In the genomic region with DNA sequence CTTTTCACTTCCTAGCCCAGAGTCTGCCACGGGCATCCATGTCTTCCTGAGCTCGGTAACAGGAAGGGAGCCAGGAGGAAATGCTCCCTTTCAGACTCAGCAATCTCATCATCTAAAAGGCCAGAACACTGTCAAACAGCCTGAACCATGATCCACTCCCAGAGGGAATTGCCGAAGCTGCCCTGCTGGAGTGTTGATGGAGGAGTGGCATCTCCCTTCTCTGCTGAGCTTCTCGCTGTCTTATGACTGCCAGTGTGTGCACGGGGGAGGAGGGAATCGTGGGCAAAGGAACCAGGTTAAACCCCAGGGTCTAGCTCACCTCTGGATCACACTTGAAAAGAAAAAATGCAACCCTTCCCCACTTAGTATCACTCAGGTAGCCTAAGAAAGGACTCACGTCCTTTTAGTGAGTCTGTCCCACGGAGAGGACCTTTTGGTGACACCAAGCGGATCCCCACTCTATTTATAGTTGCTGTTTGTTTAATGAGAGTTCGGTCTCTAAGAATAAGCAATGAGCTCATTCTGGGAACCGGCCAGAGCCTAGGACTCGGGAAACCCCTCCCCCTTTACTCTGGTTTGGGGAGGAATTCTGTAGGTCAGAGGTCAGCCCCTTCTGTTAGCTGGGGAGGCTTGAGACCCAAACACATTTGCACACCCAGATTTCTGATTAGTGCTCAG, we compare ENCODE assay signal across 9 mouse cellular contexts.
DNase-seq lines count a peak whose midpoint lies in the region; ATAC-seq lines count a peak whose summit lies in the region.
"Had no signal": no experiment of that assay in that cellular context is flagged by ENCODE, and none has a peak within 500 bp of the region (broad histone marks: within the 10 kb centered on the region; RNA-seq: fewer than 3 reads in every experiment).

No protein-coding gene starts in this region.

- 44% methylated on average over 12 of the region's 12 CpGs for WGBS in embryonic facial prominence, embryonic 11.5 days
- WGBS in intestine, embryonic 14.5 days: 12% methylated on average over 12 of the region's 12 CpGs
- WGBS in lung, embryonic 15.5 days: 7% methylated on average over 12 of the region's 12 CpGs
- WGBS in forebrain, embryonic 10.5 days: 67% methylated on average over 12 of the region's 12 CpGs
- WGBS in hindbrain, embryonic 12.5 days: 52% methylated on average over 12 of the region's 12 CpGs

- H3K36me3 ChIP-seq in embryonic facial prominence, embryonic 11.5 days (replicated peaks; ENCODE audit: control insufficient read depth, insufficient read depth, low read depth, low read length): no peaks in the 10 kb centered on the region
- no peaks in the 10 kb centered on the region for H3K36me3 ChIP-seq in intestine, embryonic 14.5 days (ENCODE audit: control insufficient read depth, insufficient read depth, low read length)
- no peaks in the 10 kb centered on the region for H3K36me3 ChIP-seq in lung, embryonic 15.5 days
- H3K36me3 ChIP-seq in forebrain, embryonic 10.5 days (replicated peaks): no peaks in the 10 kb centered on the region
- H3K36me3 ChIP-seq in hindbrain, embryonic 12.5 days: no peaks in the 10 kb centered on the region
- H3K36me3 ChIP-seq: hindbrain, embryonic 15.5 days had no signal

- H3K27me3 ChIP-seq in embryonic facial prominence, embryonic 11.5 days (ENCODE audit: control insufficient read depth, insufficient read depth, low read length): no peaks in the 10 kb centered on the region
- H3K27me3 ChIP-seq in intestine, embryonic 14.5 days (replicated peaks; ENCODE audit: control insufficient read depth, insufficient read depth, low read length): no peaks in the 10 kb centered on the region
- no peaks in the 10 kb centered on the region for H3K27me3 ChIP-seq in lung, embryonic 15.5 days
- no peaks in the 10 kb centered on the region for H3K27me3 ChIP-seq in forebrain, embryonic 10.5 days (ENCODE audit: poor library complexity, severe bottlenecking)
- H3K27me3 ChIP-seq in hindbrain, embryonic 12.5 days: no peaks in the 10 kb centered on the region
- H3K27me3 ChIP-seq: hindbrain, embryonic 15.5 days had no signal

- peak; percentile 33 to 67 for DNase-seq in adrenal gland, adult (ENCODE audit: inconsistent age in 2 of 2, low spot score in 1 of 2)
- no peak for DNase-seq in adrenal gland, adult 8-10 months
- peak; percentile 23 for DNase-seq in embryonic facial prominence, embryonic 11.5 days (ENCODE audit: low spot score)
- peak; percentile 67 for DNase-seq in intestine, embryonic 14.5 days (ENCODE audit: low spot score)
- no peak for DNase-seq in B cell, adult 2 months
- DNase-seq in forebrain, embryonic 10.5 days (ENCODE audit: extremely low spot score, low spot score): no peak

- H3K4me2 ChIP-seq in embryonic facial prominence, embryonic 11.5 days (ENCODE audit: low read depth, low read length): no peak overlapping the region
- peak overlapping the region; percentile 4; the same call in 1 of the 2 replicates for H3K4me2 ChIP-seq in intestine, embryonic 14.5 days (ENCODE audit: low read length)
- H3K4me2 ChIP-seq in lung, embryonic 15.5 days: peak overlapping the region; percentile 19; the same call in 1 of the 2 replicates
- H3K4me2 ChIP-seq in hindbrain, embryonic 12.5 days (replicated peaks): no peak overlapping the region
- H3K4me2 ChIP-seq: hindbrain, embryonic 15.5 days had no signal

- ATAC-seq in embryonic facial prominence, embryonic 11.5 days (replicated peaks; ENCODE audit: insufficient number of reproducible peaks, low FRiP score, low TSS enrichment, low read depth): no peak
- ATAC-seq in intestine, embryonic 14.5 days (replicated peaks; ENCODE audit: low FRiP score, low TSS enrichment, low read depth): 0 out of 2 replicates have a peak, but pooled peaks have one; percentile 40
- peak; percentile 65; the same call in 1 of the 2 replicates for ATAC-seq in lung, embryonic 15.5 days (ENCODE audit: borderline replicate concordance, extremely low read depth, low FRiP score, low TSS enrichment)
- ATAC-seq in hindbrain, embryonic 12.5 days (ENCODE audit: low FRiP score): no peak

- no peaks in the 10 kb centered on the region for H3K9me3 ChIP-seq in embryonic facial prominence, embryonic 11.5 days (replicated peaks; ENCODE audit: control insufficient read depth, low read length)
- no peaks in the 10 kb centered on the region for H3K9me3 ChIP-seq in intestine, embryonic 14.5 days (ENCODE audit: control insufficient read depth, low read length)
- H3K9me3 ChIP-seq in lung, embryonic 15.5 days: no peaks in the 10 kb centered on the region
- H3K9me3 ChIP-seq in forebrain, embryonic 10.5 days: peaks cover 9% of the 10 kb centered on the region
- H3K9me3 ChIP-seq in hindbrain, embryonic 12.5 days (replicated peaks): no peaks in the 10 kb centered on the region

- no peaks in the 10 kb centered on the region for H3K4me1 ChIP-seq in embryonic facial prominence, embryonic 11.5 days (ENCODE audit: control insufficient read depth, insufficient read depth, low read length)
- 0 out of 2 replicates have a peak, but pooled peaks cover 9% of the 10 kb centered on the region for H3K4me1 ChIP-seq in intestine, embryonic 14.5 days (replicated peaks; ENCODE audit: control insufficient read depth, insufficient read depth, low read length)
- peaks cover 22% of the 10 kb centered on the region for H3K4me1 ChIP-seq in lung, embryonic 15.5 days
- H3K4me1 ChIP-seq in forebrain, embryonic 10.5 days: peaks cover 10% of the 10 kb centered on the region
- H3K4me1 ChIP-seq in hindbrain, embryonic 12.5 days: no peaks in the 10 kb centered on the region
- H3K4me1 ChIP-seq: hindbrain, embryonic 15.5 days had no signal

- H3K27ac ChIP-seq in embryonic facial prominence, embryonic 11.5 days (replicated peaks; ENCODE audit: low read depth, low read length): no peak overlapping the region
- H3K27ac ChIP-seq in intestine, embryonic 14.5 days (ENCODE audit: low read depth): peak overlapping the region; percentile 39
- H3K27ac ChIP-seq in lung, embryonic 15.5 days: peak overlapping the region; percentile 60
- H3K27ac ChIP-seq in forebrain, embryonic 10.5 days: no peak overlapping the region
- no peak overlapping the region for H3K27ac ChIP-seq in hindbrain, embryonic 12.5 days
- H3K27ac ChIP-seq: hindbrain, embryonic 15.5 days had no signal

- H3K4me3 ChIP-seq in embryonic facial prominence, embryonic 11.5 days (ENCODE audit: low read depth, low read length): no peak overlapping the region
- H3K4me3 ChIP-seq in intestine, embryonic 14.5 days (ENCODE audit: low read depth, low read length): no peak overlapping the region
- H3K4me3 ChIP-seq in lung, embryonic 15.5 days: no peak overlapping the region
- H3K4me3 ChIP-seq in forebrain, embryonic 10.5 days: no peak overlapping the region
- H3K4me3 ChIP-seq in hindbrain, embryonic 12.5 days: no peak overlapping the region
- H3K4me3 ChIP-seq: hindbrain, embryonic 15.5 days had no signal

- no peak overlapping the region for H3K9ac ChIP-seq in embryonic facial prominence, embryonic 11.5 days (replicated peaks; ENCODE audit: low read length)
- H3K9ac ChIP-seq in intestine, embryonic 14.5 days (ENCODE audit: low read length): no peak overlapping the region
- no peak overlapping the region for H3K9ac ChIP-seq in lung, embryonic 15.5 days
- no peak overlapping the region for H3K9ac ChIP-seq in hindbrain, embryonic 12.5 days
- H3K9ac ChIP-seq: hindbrain, embryonic 15.5 days had no signal

Comparison
In these comparisons a context has a peak if more than half of its experiments do, and no peak if none do; other contexts are left out.
1. DNase-seq: peak in adrenal gland, adult (2 of 2), embryonic facial prominence, embryonic 11.5 days (single experiment) and intestine, embryonic 14.5 days (single experiment); none in adrenal gland, adult 8-10 months (single experiment), B cell, adult 2 months (0 of 2) and forebrain, embryonic 10.5 days (single experiment).
2. ATAC-seq: peak in intestine, embryonic 14.5 days (single experiment) and lung, embryonic 15.5 days (single experiment); none in embryonic facial prominence, embryonic 11.5 days (single experiment) and hindbrain, embryonic 12.5 days (single experiment).
3. H3K27ac ChIP-seq: peak in intestine, embryonic 14.5 days (single experiment) and lung, embryonic 15.5 days (single experiment); none in embryonic facial prominence, embryonic 11.5 days (single experiment), forebrain, embryonic 10.5 days (single experiment) and hindbrain, embryonic 12.5 days (single experiment).
4. H3K4me2 ChIP-seq: peak in intestine, embryonic 14.5 days (single experiment) and lung, embryonic 15.5 days (single experiment); none in embryonic facial prominence, embryonic 11.5 days (single experiment) and hindbrain, embryonic 12.5 days (single experiment).